Mouse (Mus musculus): ENCODE data around the gene Olfr70.

Olfr70 gene

DNA sequence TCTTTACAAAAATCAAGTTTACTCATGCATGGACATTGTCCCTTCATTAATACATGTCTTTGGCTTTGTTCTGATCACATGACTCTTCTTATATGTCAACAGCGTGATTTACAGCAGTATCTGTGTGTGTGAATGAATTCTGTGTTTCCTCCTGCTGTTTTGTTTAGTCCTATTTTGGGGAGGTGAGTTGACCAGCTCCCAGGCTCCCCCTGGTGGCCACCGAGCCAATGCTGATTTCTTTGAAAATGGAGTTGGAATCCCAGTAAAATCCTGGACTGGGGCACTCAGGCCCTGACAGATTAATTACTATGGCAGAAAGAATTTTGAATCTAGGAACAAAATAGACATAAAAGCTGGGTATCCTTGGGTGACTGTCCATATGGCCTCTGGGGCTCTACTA is 11.2 kb upstream of the Olfr70 start:
- peak; percentile 76 to 87 for DNase-seq (ENCODE audit: low spot score in 2 of 2)

DNA sequence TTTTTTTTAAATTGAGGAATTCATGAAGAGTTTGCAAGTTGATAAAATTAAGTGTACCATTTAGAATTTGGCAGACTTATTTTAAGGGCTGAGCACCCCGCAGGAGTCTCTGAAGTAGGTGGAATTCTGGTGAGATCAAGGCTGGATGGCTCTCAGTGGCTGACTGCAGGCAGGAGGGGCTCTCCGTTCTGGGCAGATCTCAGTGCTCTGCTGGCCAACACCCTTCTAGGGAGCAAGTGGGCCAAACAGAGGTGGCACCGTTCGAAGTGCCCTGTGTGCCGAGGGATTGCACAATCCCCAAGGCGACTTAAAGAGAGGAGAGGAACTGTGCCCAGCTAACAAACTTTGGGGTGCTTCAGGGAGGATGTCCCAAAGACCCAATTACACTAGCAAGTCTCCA is 9.3 kb upstream of the Olfr70 start, which contains the start of gene Olfr71:
Olfr71 (minus strand) TSS at position 387 of the 400 bp plus-strand sequence.
- no peak for DNase-seq (ENCODE audit: low spot score in 2 of 2)

DNA sequence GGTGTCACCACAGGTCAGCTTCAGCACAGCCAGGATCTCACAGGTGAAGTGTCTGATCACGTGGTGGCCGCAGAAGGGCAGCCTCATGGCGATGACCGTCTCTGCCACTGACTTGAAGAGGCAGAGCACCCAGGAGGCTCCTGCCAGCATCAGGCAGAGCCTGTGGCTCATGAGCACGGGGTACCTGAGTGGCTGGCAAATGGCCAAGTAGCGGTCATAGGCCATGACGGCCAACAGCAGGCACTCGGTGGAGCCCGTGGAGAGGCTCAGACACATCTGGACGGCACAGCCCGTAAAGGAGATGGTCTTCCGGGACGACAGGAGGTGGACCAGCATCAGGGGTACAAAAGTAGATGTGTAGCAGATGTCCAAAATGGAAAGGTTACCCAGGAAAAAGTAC is 5.4 kb upstream of the Olfr70 start:
- DNase-seq (ENCODE audit: low spot score in 2 of 2): no peak

DNA sequence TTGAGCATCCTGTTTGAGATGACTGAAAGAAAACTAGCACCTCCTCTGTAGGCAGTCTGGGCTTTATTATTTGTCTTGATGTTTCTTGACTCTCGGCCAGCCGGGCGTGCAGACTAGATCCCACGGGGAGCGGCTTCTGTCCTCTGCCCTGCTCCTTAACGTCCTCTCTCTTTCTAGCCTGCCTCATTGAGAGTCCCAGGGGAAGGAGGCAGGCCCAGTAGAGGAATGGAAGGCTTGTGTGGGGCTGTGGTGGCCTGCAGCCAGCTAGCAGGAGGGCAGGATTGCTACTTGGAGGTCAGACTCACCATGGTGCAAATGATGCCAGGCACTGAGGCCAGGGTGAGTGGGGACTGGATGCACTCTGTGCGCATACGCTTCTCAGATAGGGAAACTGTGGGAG is 3.2 kb upstream of the Olfr70 start:
- DNase-seq (ENCODE audit: low spot score in 2 of 2): no peak

DNA sequence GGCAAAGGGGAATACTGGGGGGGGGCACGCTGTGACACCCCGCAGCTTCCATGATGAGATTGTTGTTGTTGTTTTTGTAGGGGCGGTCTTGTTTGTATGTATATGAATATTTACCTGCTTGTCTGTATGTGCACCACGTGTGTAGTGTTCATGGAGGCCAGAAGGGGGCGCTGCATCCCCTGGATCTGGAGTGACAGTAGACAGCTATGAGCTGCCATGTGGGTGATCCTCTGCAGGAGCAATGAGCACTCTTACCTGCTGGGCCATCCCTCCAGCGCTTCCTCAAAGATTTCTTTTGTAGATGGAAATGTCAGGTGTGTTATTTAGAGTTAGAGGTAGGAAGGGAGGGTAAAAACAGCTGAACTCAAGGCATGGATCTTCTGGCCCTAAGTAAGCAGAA is 2.8 kb upstream of the Olfr70 start:
- DNase-seq (ENCODE audit: low spot score in 2 of 2): no peak

DNA sequence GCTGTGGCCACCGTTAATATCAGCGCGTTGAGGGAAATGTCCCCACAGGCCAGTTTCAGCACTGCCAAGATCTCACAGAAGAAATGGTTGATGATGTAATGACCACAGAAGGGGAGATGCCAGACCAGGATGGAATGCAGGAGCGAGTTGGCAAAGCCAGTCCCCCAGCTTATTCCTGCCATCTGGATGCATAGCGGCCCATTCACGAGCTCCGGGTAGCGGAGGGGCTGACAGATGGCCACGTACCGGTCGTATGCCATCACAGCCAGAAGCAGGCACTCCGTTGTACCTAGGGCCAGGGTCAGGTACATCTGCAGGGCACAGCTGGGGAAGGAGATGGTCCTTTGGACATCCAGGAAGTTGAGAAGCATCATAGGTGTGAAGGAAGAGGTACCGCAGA is 4.0 kb downstream of the Olfr70 start:
- DNase-seq (ENCODE audit: low spot score in 2 of 2): peak in 1 of 2 experiments; percentile 32

DNA sequence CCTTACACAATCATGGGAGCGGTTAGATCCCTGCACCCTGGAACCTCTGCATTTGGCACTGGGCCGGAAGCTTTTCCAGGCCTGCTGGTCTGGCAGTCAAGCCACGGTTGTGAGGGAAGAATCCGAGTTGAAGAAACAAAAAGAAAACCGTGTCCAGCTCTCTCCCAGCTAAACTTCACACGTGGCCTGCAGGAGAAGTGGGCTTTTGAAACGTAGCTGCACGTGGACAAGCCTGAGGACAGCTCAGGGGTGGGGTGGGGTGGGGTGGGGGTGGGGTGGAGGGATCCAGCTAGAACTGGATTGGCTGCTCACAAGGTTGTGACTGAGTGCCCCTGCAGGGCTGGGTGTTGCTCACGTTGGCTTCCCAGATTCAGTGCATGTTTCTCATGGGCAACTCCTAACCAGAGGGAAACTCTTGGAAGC is 5.3 kb downstream of the Olfr70 start:
- DNase-seq (ENCODE audit: low spot score in 2 of 2): no peak

DNA sequence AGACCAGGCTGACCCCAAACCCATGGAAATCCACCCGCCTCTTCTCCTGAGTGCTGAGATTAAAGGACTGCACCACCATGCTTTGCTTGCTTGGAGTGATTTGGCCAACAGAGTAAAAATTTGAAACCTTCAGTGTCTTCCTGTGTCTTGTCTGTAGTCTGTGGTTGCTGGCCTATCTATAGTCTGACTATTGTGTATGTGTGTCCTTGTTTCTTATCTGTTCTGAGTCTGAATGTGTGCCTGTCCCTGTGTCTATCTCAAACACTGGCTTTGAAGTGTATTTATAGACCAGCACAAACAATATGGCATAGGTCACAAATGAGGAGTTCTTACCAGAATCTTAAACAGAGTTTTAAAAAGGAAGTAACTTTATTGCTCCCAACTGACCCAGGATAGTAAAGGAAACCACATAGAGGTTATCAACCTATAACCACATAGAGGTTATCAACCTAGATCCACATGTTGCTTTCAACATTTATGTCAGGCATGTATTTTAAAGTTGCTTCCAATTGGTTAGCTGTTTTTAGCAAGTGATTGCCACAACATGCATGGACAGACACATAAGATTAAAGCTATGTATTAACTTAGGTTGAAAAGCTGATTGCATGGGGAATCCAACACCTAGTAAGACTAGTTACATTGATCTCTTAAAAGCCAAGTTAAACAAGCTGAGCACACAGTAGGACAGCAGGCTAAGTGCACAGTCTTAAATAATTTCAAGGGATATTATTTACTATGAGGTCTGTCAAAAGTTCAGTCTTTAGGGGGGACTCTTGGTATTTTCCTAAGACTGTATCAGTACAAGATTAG is 6.0 kb downstream of the Olfr70 start:
- DNase-seq (ENCODE audit: low spot score in 2 of 2): no peak

DNA sequence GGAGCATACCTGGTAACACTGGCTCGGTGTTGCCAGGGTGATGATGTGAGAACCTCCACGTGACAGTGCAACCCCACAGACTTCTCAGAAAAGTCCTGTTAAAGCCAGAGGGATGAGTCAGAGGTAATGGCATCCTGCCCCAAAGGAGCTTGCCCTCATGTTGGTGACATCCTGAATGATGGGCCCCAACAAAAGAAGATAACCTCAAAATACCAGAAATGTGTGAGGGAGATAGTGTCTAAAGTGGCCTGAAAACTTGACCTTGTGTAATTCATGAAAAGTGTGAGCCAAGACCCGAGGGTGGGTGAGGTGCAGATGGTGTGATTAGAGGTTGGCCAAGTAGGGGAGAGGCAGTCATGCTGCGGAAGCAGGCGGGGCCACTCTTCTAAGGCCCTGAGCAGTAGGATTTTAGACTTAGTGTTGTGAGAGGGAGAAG is 6.8 kb downstream of the Olfr70 start:
- DNase-seq (ENCODE audit: low spot score in 2 of 2): no peak

DNA sequence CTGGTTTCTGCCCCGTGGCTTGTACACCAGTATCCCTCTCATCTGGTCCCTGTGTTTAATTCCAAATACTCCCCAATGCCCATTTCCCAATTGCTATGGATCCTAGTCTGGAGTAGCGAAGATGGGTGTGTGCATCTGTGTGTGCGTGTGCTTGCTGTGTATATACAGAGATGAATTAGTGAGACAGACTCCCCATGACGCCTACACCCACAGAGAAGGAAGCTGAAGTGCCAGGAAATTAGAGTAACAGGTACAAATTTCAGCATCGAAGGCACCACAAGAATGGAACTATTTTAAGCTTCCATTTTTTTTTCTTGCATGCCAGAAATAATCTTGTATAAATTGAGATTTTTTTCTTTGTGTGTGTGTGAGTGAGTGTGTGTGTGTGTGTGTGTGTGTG is 9.6 kb downstream of the Olfr70 start:
- no peak for DNase-seq (ENCODE audit: low spot score in 2 of 2)

DNA sequence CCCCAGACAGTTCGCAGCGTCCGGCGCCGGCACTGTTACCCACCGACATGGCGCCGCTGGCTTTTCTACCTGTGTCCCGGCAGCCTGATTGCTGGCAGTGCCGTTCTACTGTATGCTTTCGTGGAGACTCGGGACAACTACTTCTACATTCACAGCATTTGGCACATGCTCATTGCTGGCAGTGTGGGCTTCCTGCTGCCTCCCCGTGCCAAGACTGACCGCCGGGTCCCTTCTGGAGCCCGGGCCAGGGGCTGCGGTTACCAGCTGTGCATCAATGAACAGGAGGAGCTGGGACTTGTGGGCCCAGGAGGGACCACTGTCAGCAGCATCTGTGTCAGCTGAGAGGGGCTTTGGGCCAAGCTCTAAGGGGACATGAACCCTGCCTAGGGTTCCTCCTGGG is 10.6 kb downstream of the Olfr70 start:
- DNase-seq (ENCODE audit: low spot score in 2 of 2): no peak

DNA sequence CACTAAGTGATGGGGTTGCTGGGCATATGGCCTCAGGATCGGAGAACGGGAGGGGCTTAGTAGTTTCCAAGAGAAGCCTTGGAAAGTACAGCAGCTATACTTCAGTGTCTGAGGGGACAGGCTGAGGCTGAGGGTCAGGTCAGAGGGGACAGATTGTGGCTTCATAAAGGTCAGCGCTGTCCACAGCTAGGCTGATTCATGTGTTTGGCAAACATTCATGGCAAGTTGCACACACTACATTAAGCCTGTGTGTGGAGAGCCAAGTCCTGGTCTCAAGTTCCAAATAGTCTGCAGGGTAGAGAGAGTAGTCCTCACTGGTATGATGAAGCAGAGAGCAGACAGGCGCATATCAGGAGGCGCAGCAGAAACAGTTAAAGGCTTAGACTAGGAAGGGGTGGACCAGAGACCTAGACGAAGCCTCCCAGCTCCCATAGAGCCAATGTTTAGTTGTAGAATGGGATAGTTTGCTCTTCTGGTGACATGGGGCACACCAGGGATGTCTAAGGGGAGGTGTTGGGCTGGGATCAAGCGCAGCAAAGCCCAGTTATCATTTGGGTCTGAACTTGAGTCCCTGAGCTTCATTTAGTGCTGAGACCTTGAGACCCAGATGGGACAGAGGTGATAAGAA is 21.1 kb downstream of the Olfr70 start:
- no peak for DNase-seq (ENCODE audit: low spot score in 2 of 2)

DNA sequence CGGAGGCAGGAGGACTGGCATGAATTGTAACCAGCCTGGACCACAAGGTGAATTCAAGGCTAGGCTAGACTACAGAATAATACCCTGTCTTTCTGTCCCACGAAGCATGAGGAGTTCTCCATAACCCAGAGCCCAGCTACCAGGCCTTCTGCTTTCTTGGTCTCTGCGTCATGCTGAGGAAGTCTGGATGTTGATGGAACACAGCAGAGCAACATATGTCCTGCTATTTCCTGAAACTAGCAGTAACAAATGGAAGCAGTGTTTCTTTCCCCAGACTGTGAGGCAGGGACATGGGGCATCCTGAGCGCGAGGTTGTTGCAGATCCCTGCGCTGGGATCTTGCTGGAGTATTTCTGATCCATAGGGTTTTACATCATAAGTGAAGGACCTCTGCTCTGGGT is 22.1 kb downstream of the Olfr70 start:
- DNase-seq (ENCODE audit: low spot score in 2 of 2): no peak

DNA sequence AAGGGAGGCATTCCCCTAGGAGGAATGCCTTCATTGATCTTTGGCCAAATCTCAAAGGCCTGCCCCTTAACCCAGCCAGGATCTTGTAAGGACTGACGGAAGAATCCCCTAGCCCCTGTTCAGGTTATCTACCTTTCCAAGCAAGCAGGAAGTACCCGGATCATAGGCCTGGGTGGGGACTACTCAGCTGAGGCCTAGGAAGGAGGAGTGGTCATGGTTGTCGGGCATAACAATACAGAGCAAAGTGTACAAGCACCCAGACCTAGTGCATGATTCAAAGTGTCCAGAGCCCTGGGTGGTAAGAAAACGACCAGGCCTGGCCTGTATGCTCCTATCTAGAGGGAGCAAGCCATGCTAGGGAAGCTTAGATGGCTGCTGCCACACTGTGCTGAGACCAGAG is 25.0 kb downstream of the Olfr70 start:
- DNase-seq (ENCODE audit: low spot score in 2 of 2): no peak

DNA sequence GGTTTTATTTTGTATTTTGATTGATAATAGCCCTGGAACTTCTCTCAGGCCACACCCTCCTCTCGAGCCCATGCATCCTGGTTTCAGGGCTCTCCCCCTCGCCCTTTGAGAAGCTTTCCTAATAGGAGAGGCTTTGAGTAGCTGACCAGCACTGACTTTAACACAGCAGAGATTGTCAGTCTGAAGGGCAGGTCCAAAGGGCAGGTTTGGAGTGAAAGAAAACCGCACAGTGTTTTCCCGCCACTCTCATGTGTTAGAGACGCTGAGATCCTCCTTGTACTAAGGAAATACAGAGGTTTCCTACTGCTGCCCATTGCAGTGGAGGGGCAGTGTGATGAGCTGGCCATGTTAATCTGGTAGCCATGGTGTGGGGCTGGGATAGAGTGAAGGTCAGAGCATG is 25.6 kb downstream of the Olfr70 start:
- no peak for DNase-seq (ENCODE audit: low spot score in 2 of 2)

DNA sequence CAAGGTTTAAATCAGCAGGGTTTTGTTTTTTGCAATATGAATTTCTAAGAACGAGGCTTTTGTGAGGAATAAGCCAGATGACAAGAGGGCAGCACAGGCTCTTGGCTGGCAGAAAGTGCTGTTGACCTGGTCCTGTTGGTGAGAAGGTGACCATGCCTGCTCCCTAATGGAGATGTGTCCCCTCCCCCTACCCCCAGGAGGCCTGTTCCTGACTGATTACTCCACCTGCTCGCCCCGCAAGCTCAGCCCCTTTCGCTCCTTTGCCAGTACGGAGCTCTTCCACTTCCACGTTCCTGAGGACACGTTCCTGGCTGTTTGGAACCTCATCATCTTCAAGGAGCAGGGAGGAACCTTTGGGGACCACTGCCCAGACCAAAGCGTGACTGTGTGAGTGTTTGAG is 26.9 kb downstream of the Olfr70 start:
- no peak for DNase-seq (ENCODE audit: low spot score in 2 of 2)

DNA sequence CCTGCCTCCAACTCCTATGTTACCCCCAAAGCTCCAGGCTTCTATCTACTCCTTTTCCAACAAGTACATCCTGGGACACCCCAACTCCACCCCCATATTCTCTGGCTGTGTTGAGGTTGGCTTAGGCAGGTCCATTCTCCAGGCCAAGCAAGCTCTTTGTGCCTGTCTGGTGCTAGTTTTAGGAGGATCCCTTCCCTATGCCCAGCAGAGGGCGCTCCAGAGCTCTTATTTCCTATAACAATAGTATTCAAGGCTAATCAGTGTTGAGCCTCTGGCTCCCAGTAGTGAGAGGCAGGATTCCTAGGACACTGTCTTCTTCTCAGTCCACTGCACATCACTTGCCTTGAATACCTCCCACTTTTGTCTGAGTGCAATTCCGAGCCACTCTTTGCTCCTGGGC is 28.5 kb downstream of the Olfr70 start:
- DNase-seq (ENCODE audit: low spot score in 2 of 2): peak; percentile 76 to 87

DNA sequence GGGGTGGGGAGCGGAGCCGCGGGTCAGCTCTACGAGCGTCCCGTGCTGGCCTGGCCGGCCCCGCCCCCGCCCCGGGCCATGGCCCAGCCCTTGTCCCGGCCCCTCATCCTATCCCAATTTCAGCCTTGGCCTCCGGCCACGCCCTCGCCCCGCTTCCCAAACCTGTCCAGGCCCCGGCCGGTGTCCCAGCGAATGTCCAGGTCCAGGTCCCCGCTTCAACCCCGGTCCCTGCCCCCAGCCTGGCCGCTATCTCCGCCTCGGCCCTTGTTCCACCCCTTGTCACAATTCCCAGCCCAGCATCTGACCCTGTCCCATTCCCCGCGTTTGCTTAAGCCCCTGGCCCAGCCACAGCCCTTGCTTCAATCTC is 31.2 kb downstream of the Olfr70 start:
- DNase-seq (ENCODE audit: low spot score in 2 of 2): peak in 1 of 2 experiments; percentile 29

DNA sequence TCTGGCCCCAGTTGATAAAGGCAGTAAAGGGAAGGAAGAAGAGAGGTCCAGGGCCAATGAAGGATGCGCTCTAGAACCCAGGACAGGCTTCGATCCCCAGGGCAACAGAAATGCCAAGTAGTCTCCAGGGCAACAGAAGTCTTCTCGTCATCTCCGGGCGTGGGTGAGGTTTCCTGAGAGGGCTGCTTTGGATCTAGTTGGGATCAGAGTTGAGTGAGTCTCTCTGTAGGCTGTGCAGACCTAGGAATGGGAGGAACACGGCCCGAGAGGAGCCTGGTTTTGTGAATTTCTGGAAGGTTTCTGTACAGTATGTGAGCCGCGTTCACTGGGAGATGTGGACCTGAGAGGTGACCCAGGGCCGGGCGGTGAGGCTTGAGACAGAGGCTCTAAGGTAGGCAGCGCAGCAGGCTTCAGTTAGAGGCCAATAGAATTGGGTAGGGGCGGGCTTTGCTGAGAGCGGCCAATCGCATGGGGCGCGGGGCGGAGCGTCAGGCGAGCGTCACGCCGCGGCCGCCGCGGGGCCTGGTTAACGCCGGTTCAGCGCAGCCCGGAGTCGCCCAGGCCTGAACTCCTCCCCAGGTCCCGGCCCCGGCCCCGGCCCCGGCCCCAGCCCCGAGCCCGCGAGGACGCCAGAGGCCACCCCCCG is 31.7 kb downstream of the Olfr70 start, which contains the start of the genes Tmem8b and Fam221b:
Tmem8b (plus strand) TSS at position 190 of the 646 bp plus-strand sequence.
Fam221b (minus strand) TSS at position 364 of the 646 bp plus-strand sequence.
- peak; percentile 79 to 89 for DNase-seq (ENCODE audit: low spot score in 2 of 2)

DNA sequence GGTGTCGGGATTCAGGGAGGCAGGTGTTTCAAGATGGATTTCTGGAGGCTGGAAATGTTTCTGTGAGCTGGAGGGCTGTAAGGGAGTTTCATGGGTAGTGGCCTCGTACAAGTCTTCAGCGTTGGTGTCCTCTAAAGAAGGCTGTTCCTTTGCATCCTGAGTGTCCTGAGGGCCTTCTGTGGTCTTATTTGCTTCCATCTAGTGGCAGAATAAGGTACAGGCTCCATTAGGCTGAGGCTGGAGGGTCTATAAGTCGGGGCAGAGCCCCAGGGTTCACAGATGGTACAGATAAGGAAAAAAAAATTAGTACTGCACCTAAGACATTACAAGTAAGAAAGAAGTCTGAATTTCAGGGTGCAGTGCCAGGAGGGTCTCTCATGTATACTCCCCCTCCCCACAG is 34.2 kb downstream of the Olfr70 start:
- no peak for DNase-seq (ENCODE audit: low spot score in 2 of 2)

DNA sequence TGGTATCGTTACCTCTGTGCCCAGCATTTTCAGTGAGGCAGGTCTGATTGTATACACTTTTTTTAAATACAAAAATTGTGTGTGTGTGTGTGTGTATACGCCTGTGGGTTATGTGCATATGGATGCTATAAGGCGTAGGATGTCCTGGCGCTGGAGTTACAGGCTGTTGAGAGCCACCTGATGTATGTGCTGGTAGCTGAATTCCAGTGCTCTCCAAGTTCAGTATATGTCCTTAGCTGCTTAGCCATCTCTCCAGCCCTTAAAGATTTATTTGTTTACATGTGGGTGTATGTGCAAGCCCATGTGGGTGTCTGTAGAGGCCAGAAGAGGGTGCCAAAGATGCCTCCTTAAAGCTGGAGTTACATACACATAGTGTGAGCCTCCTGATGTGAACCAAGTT is 43.5 kb downstream of the Olfr70 start:
- no peak for DNase-seq (ENCODE audit: low spot score in 2 of 2)

DNA sequence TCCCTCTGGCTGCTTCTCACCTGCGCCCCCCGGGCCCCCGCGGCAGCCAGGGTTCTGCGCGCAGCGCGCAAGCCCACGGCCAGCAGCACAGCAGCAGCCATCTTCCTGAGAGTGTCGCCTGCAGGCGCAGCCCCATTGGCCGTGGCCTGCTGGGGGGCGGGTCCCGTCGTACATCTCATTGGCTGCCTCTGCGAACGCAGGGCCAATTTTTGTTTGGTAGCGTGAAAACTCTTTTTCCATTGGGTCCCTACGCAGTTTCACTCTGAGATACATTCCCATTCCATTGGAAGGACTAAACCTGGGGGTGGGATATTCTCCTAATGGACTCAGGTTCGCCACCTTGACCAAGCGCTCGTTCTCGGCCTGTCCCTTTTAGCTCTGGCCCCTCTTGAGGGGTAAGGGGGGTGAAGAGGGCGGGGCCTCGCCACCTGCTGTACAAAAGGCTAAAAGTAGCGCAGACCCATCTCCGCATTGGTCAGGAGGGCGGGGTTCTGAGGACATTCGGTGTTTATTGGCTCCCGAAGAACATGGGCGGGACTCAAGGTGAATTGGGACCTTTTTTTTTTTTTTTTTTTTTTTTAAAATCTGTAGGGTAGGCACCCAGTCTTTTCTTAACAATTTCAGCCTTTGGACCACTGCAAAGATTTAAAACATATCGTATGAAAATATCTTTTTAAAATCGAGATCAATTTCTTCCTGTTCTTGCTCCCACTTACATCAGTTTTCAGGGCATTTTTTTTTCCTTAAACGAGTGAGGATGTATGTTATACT is 44.1 kb downstream of the Olfr70 start, which contains the start of gene Hint2:
Hint2 (minus strand) TSS at position 128 of the 771 bp plus-strand sequence.
- DNase-seq (ENCODE audit: low spot score in 2 of 2): peak; percentile 75 to 92

Measured in cerebellum, postnatal 4 days (tissue).